Mouse (Mus musculus) olfactory bulb, adult 2 months (tissue): ENCODE measurements around the gene Gcg.

Experiments
- CTCF ChIP-seq: fragments of 200-500 bp; IDR thresholded peaks from 2 replicates; pipeline ENCODE4 v1.5.1; 2012; ENCODE audit warnings: low read depth, mild to moderate bottlenecking, low read length, moderate library complexity; ENCODE audit not compliant: insufficient read depth
- POLR2A ChIP-seq: fragments of 200-500 bp; IDR thresholded peaks from 2 replicates; pipeline ENCODE4 v1.6.1; 2012; ENCODE audit warnings: mild to moderate bottlenecking, low read depth, low read length, moderate library complexity; ENCODE audit not compliant: insufficient read depth

DNA sequence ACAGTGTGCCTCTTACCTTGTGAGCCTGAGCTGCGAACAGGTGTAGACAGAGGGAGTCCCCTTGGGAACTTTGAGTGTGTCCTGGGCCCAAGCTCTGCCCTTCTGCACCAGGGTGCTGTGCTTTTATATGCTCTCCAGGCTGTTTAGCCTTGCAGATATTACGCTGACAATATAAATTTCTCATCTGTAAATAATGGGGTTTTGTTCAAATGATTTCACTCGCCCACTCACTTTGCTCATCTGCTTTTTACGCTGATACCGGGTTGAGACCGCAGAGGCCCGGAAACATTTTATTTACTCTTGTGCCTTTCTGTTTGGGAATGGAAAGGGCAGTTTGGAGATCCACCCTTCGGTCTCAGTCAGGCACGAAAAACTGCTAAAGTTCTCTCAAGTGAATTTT is at the start of gene Gcg:
- TF ChIP-seq POLR2A: no peak
- no peak for TF ChIP-seq CTCF
